Mouse (Mus musculus) midbrain, embryonic 11.5 days (tissue): ENCODE results near the gene Ndufs1. TPM values are rescaled to one million over a fixed set of nuclear protein-coding genes. Genes with fewer than 3 reads are reported as not detected.

Source experiments
- ATAC-seq: fragments of 200-750 bp; cut with Nextera tagmentation; 2 replicates; pipeline ENCODE4 v1.8.0; 2017; ENCODE audit warnings: moderate TSS enrichment, moderate library complexity; ENCODE audit not compliant: low FRiP score
- DNase-seq: peaks from one replicate; pipeline ENCODE4 v3.0.0; 2015; ENCODE audit warnings: low spot score; ENCODE audit errors: missing footprints
- H3K27ac ChIP-seq: fragments of 300-500 bp; sonication (generic); 2 replicates; pipeline ENCODE4 v1.5.1; 2014; ENCODE audit warnings: low read depth, low read length
- H3K27me3 ChIP-seq: fragments of 300-500 bp; sonication (generic); 2 replicates; pipeline ENCODE4 v1.6.1; 2014; ENCODE audit warnings: mild to moderate bottlenecking, low read length, moderate library complexity, mixed read lengths; ENCODE audit not compliant: control insufficient read depth, insufficient read depth
- H3K36me3 ChIP-seq: fragments of 300-500 bp; sonication (generic); 2 replicates; pipeline ENCODE4 v1.6.1; 2014; ENCODE audit warnings: mild to moderate bottlenecking, low read length, moderate library complexity, mixed read lengths; ENCODE audit not compliant: control insufficient read depth, insufficient read depth
- H3K4me1 ChIP-seq: fragments of 300-500 bp; sonication (generic); 2 replicates; pipeline ENCODE4 v1.6.1; 2014; ENCODE audit warnings: low read length; ENCODE audit not compliant: control insufficient read depth, insufficient read depth
- H3K4me2 ChIP-seq: fragments of 300-500 bp; sonication (generic); 2 replicates; pipeline ENCODE4 v1.6.1; 2014; ENCODE audit warnings: mild to moderate bottlenecking, moderate library complexity
- H3K4me3 ChIP-seq: fragments of 300-500 bp; sonication (generic); 2 replicates; pipeline ENCODE4 v1.5.1; 2014; ENCODE audit warnings: low read depth, low read length
- H3K9ac ChIP-seq: fragments of 300-500 bp; sonication (generic); 2 replicates; pipeline ENCODE4 v1.6.1; 2014; ENCODE audit warnings: low read length
- H3K9me3 ChIP-seq: fragments of 300-500 bp; sonication (generic); 2 replicates; pipeline ENCODE4 v1.6.1; 2016; ENCODE audit warnings: low read length; ENCODE audit not compliant: control insufficient read depth
- WGBS: fragments of 180-500 bp; shearing (Covaris S2); extraction: QIAGEN DNeasy Blood & Tissue Kit; methylation state at CpG from one replicate; pipeline ENCODE4 v1.1.7; 2014; 5-methylcytosine and 5-hydroxymethylcytosine counted together
- polyA plus RNA-seq: library from polyadenylated mRNA; unstranded; fragments of >200 nt; fragmentation: Nextera tagmentation; extraction: Ambion mirVana; gene quantifications from 2 replicates; pipeline ENCODE4 v1.2.1, GENCODE M21; 2014

The Ndufs1 gene
- polyA plus RNA-seq, 1 experiment from 2014 or later: 138 TPM

- no peak overlapping the region for H3K4me3 ChIP-seq
- peaks cover 3% of the 10 kb centered on the region; the same call in 1 of the 2 replicates for H3K27me3 ChIP-seq
- DNase-seq (no peak), ATAC-seq (no peak)
- H3K4me1 ChIP-seq: peaks cover 17% of the 10 kb centered on the region
- no peaks in the 10 kb centered on the region for H3K9me3 ChIP-seq
- no peak overlapping the region for H3K4me2 ChIP-seq
- WGBS: 89% methylated on average over 3 of the region's 3 CpGs
- no peaks in the 10 kb centered on the region for H3K36me3 ChIP-seq
- H3K27ac ChIP-seq: no peak overlapping the region
- H3K9ac ChIP-seq: no peak overlapping the region
Measured at GRCm38 (mm10) chr1:63207607-63208006, 31.0 kb upstream of the Ndufs1 start.

GRCm38 (mm10) chr1:63204660-63205394 is 28.2 kb upstream of the Ndufs1 start:
- WGBS: 11% methylated on average over 7 of the region's 7 CpGs
- H3K4me1 ChIP-seq: peaks cover 17% of the 10 kb centered on the region
- peak; percentile 74 for ATAC-seq
- H3K27ac ChIP-seq: peak overlapping the region; percentile 85
- no peak overlapping the region; the same call in 1 of the 2 replicates for H3K9ac ChIP-seq
- H3K27me3 ChIP-seq: peaks cover 3% of the 10 kb centered on the region; the same call in 1 of the 2 replicates
- H3K4me3 ChIP-seq: no peak overlapping the region
- no peaks in the 10 kb centered on the region for H3K36me3 ChIP-seq
- H3K4me2 ChIP-seq: no peak overlapping the region
- no peaks in the 10 kb centered on the region for H3K9me3 ChIP-seq
- DNase-seq: peak; percentile 87

GRCm38 (mm10) chr1:63203950-63204659 is 27.5 kb upstream of the Ndufs1 start:
- DNase-seq (peak; percentile 95), ATAC-seq (peak; percentile 94)
- Histone ChIP-seq H3K27me3 (peaks cover 3% of the 10 kb centered on the region; the same call in 1 of the 2 replicates), H3K9me3 (no peaks in the 10 kb centered on the region), H3K9ac (peak overlapping the region; percentile 21; the same call in 1 of the 2 replicates), H3K4me3 (no peak overlapping the region), H3K36me3 (no peaks in the 10 kb centered on the region), H3K27ac (peak overlapping the region; percentile 85), H3K4me1 (peaks cover 17% of the 10 kb centered on the region), H3K4me2 (peak overlapping the region; percentile 1; the same call in 1 of the 2 replicates)
- WGBS: 5% methylated on average over 7 of the region's 7 CpGs

GRCm38 (mm10) chr1:63203471-63203870 is 26.8 kb upstream of the Ndufs1 start:
- H3K4me2 ChIP-seq: no peak overlapping the region
- DNase-seq (no peak), ATAC-seq (peak; percentile 40; the same call in 1 of the 2 replicates)
- H3K9me3 ChIP-seq: no peaks in the 10 kb centered on the region
- H3K27me3 ChIP-seq: peaks cover 3% of the 10 kb centered on the region; the same call in 1 of the 2 replicates
- no peaks in the 10 kb centered on the region for H3K36me3 ChIP-seq
- no peak overlapping the region for H3K4me3 ChIP-seq
- H3K9ac ChIP-seq: peak overlapping the region; percentile 21; the same call in 1 of the 2 replicates
- H3K4me1 ChIP-seq: peaks cover 17% of the 10 kb centered on the region
- WGBS: 87% methylated on average over 1 of the region's 1 CpGs
- H3K27ac ChIP-seq: peak overlapping the region; percentile 85

- Histone ChIP-seq H3K9me3 (no peaks in the 10 kb centered on the region), H3K36me3 (no peaks in the 10 kb centered on the region), H3K4me2 (no peak overlapping the region), H3K4me1 (peaks cover 17% of the 10 kb centered on the region), H3K4me3 (no peak overlapping the region), H3K9ac (no peak overlapping the region), H3K27ac (no peak overlapping the region), H3K27me3 (no peaks in the 10 kb centered on the region)
- WGBS: 79% methylated on average over 1 of the region's 1 CpGs
- DNase-seq (no peak), ATAC-seq (no peak)
Measured at GRCm38 (mm10) chr1:63201672-63202071, 25.0 kb upstream of the Ndufs1 start.

GRCm38 (mm10) chr1:63200322-63200721 is 23.7 kb upstream of the Ndufs1 start:
- DNase-seq (no peak), ATAC-seq (no peak)
- WGBS: 96% methylated on average over 18 of the region's 18 CpGs
- no peak overlapping the region for H3K4me2 ChIP-seq
- no peaks in the 10 kb centered on the region for H3K36me3 ChIP-seq
- H3K4me3 ChIP-seq: no peak overlapping the region
- H3K27ac ChIP-seq: no peak overlapping the region
- no peaks in the 10 kb centered on the region for H3K9me3 ChIP-seq
- H3K9ac ChIP-seq: no peak overlapping the region
- peaks cover 15% of the 10 kb centered on the region for H3K4me1 ChIP-seq
- no peaks in the 10 kb centered on the region for H3K27me3 ChIP-seq

- Histone ChIP-seq H3K9me3 (no peaks in the 10 kb centered on the region), H3K4me1 (peaks cover 9% of the 10 kb centered on the region), H3K9ac (no peak overlapping the region), H3K36me3 (no peaks in the 10 kb centered on the region), H3K27me3 (no peaks in the 10 kb centered on the region), H3K4me3 (no peak overlapping the region), H3K27ac (no peak overlapping the region), H3K4me2 (no peak overlapping the region)
- DNase-seq (no peak), ATAC-seq (no peak)
- 98% methylated on average over 6 of the region's 6 CpGs for WGBS
Measured at GRCm38 (mm10) chr1:63199387-63199786, 22.8 kb upstream of the Ndufs1 start.

- ATAC-seq: no peak
- DNase-seq: no peak
- Histone ChIP-seq H3K36me3 (no peaks in the 10 kb centered on the region), H3K4me1 (no peaks in the 10 kb centered on the region), H3K4me3 (no peak overlapping the region), H3K4me2 (no peak overlapping the region), H3K9me3 (no peaks in the 10 kb centered on the region), H3K27me3 (no peaks in the 10 kb centered on the region), H3K9ac (no peak overlapping the region), H3K27ac (no peak overlapping the region)
- 79% methylated on average over 5 of the region's 5 CpGs for WGBS
Measured at GRCm38 (mm10) chr1:63195848-63196512, 19.3 kb upstream of the Ndufs1 start.
